Mouse (Mus musculus) forebrain, embryonic 16.5 days (tissue): ENCODE measurements at regions not wholly inside any gene's neighbourhood (a gene's known extent, or its start where the extent isn't known, plus 50 kb on each side); places are given as distances from the start of the nearest gene placed in this dataset.

Experiments
- ATAC-seq: fragments of 200-750 bp; cut with Nextera tagmentation; 2 replicates; pipeline ENCODE4 v1.8.0; 2017; ENCODE audit warnings: mild to moderate bottlenecking, moderate library complexity
- H3K27ac ChIP-seq: fragments of 300-500 bp; sonication (generic); 2 replicates; pipeline ENCODE4 v1.5.1; 2014; ENCODE audit warnings: low read length, control low read depth
- H3K27me3 ChIP-seq: fragments of 300-500 bp; sonication (generic); replicated peaks from 2 replicates; pipeline ENCODE4 v1.6.1; 2014; ENCODE audit warnings: low read length; ENCODE audit not compliant: control insufficient read depth, insufficient read depth
- H3K36me3 ChIP-seq: fragments of 300-500 bp; sonication (generic); 2 replicates; pipeline ENCODE4 v1.6.1; 2014; ENCODE audit not compliant: control insufficient read depth, insufficient read depth
- H3K4me1 ChIP-seq: fragments of 300-500 bp; sonication (generic); replicated peaks from 2 replicates; pipeline ENCODE4 v1.6.1; 2014; ENCODE audit warnings: low read length; ENCODE audit not compliant: control insufficient read depth, insufficient read depth
- H3K4me2 ChIP-seq: fragments of 300-500 bp; sonication (generic); 2 replicates; pipeline ENCODE4 v1.6.1; 2014; ENCODE audit warnings: mild to moderate bottlenecking, low read length, control low read depth
- H3K4me3 ChIP-seq: fragments of 300-500 bp; sonication (generic); replicated peaks from 2 replicates; pipeline ENCODE4 v1.5.1; 2014; ENCODE audit warnings: mild to moderate bottlenecking, low read length, control low read depth
- H3K9ac ChIP-seq: fragments of 300-500 bp; sonication (generic); replicated peaks from 2 replicates; pipeline ENCODE4 v1.6.1; 2014; ENCODE audit warnings: low read depth, low read length, control low read depth
- H3K9me3 ChIP-seq: fragments of 300-500 bp; sonication (generic); 2 replicates; pipeline ENCODE4 v1.6.1; 2016; ENCODE audit warnings: low read length; ENCODE audit not compliant: control insufficient read depth
- whole genome bisulfite sequencing: fragments of 180-500 bp; shearing (Covaris S2); extraction: QIAGEN DNeasy Blood & Tissue Kit; methylation state at CpG from one replicate; pipeline ENCODE4 v1.1.7; 2014; 5-methylcytosine and 5-hydroxymethylcytosine counted together

DNA sequence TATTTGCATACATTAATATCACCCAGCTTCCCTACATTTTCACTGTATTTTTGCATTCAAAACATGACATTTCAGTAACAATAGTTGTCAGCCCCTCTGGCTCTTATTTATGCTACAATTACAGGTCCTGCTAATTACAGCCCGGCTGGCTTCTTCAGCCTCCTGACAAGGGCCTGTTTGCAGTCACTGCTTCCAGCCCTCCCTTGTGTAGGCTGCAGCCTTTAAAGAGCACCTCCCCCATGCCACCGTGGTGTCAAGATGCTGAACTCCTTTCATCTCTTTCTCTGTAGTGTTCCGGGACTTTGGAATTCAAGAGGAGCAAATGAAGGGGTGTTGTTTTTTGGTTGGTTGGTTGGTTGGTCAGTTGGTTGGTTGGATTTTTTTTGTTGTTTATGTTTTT lies 153.6 kb downstream of the Rpl10-ps3 start:
- H3K36me3 ChIP-seq, result no peaks in the 10 kb centered on the region
- H3K9me3 ChIP-seq, result no peaks in the 10 kb centered on the region
- H3K4me1 ChIP-seq, result peaks cover 18% of the 10 kb centered on the region
- peak; percentile 92 for ATAC-seq
- no peak overlapping the region for H3K27ac ChIP-seq
- WGBS, result 4% methylated on average over 3 of the region's 3 CpGs
- H3K4me3 ChIP-seq, result no peak overlapping the region
- no peak overlapping the region for H3K9ac ChIP-seq
- no peaks in the 10 kb centered on the region for H3K27me3 ChIP-seq
- no peak overlapping the region for H3K4me2 ChIP-seq

DNA sequence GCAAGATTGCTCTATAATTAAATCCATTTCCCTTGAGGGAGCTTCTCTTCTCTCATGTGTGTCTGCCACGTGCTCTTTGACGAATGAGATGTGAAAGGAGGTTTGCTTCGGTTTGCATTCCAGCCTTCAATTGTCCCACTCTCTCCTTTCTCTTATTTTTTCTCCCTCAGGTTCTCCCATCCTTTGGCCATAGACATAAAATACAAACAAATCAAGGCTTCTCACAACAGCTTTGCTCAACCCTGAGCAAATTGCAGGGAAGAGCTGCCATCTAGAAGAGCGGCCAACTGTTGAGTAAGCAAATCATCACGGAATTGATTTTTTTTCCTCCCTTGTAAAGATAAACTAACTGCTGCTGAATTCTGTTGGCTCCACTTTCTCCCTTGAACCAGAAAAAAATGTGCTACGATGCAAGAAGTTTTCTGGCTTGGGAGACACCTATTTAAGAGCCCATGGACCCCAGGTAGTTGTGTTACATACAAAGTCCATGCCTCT lies 156.1 kb downstream of the Rpl10-ps3 start:
- H3K4me1 ChIP-seq, result peaks cover 18% of the 10 kb centered on the region
- no peak overlapping the region for H3K27ac ChIP-seq
- H3K27me3 ChIP-seq, result no peaks in the 10 kb centered on the region
- no peaks in the 10 kb centered on the region for H3K36me3 ChIP-seq
- H3K4me3 ChIP-seq, result no peak overlapping the region
- H3K9me3 ChIP-seq, result no peaks in the 10 kb centered on the region
- H3K4me2 ChIP-seq, result no peak overlapping the region
- WGBS, result 76% methylated on average over 6 of the region's 6 CpGs
- no peak for ATAC-seq
- H3K9ac ChIP-seq, result no peak overlapping the region

DNA sequence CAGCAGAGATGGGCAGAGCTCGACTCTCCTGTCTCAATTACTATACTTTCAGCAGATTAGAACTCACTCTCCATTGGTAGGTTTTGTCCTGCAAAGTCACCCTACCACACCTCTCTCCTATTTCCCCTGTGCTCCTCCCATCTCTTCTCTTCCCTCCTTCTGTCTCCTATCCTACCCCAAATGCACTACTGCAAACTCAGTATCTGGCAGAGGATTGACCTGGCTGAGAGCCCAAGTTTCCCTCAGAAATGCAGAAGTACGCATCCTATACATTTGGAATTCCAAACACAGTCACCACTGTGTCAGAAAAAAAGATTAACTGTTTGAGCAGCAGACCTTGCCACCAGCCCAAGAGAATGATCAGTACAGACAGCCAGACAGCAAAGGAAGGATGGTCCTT lies 163.4 kb downstream of the Rpl10-ps3 start:
- no peaks in the 10 kb centered on the region for H3K27me3 ChIP-seq
- H3K27ac ChIP-seq, result no peak overlapping the region
- no peak overlapping the region for H3K9ac ChIP-seq
- no peak for ATAC-seq
- no peaks in the 10 kb centered on the region for H3K4me1 ChIP-seq
- no peaks in the 10 kb centered on the region for H3K36me3 ChIP-seq
- H3K4me2 ChIP-seq, result no peak overlapping the region
- no peaks in the 10 kb centered on the region for H3K9me3 ChIP-seq
- H3K4me3 ChIP-seq, result no peak overlapping the region
- 46% methylated on average over 2 of the region's 2 CpGs for WGBS

DNA sequence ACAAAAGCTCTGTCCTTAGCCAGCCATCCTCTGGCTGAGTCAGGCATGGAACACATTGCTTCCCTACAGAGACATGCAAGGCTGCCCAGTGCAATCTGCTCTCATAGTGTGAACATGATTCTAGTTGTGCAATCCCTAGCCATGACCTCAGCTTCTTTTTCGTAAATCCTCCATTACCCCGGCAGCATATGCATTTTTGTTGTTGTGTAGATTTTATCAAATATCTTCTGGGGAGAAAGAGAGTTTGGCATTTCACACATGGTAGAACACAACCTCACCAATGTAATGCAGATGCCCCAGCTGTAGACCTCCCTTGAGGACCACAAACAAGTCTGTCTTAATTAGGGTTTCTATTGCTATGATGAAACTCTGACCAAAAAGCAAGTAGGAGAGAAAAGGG lies 168.6 kb downstream of the Rpl10-ps3 start:
- no peak overlapping the region for H3K4me3 ChIP-seq
- ATAC-seq, result no peak
- no peaks in the 10 kb centered on the region for H3K27me3 ChIP-seq
- peaks cover 3% of the 10 kb centered on the region; the same call in 1 of the 2 replicates for H3K4me1 ChIP-seq
- no peaks in the 10 kb centered on the region for H3K36me3 ChIP-seq
- 97% methylated on average over 2 of the region's 2 CpGs for WGBS
- H3K4me2 ChIP-seq, result no peak overlapping the region
- no peak overlapping the region for H3K27ac ChIP-seq
- H3K9me3 ChIP-seq, result no peaks in the 10 kb centered on the region
- no peak overlapping the region for H3K9ac ChIP-seq

DNA sequence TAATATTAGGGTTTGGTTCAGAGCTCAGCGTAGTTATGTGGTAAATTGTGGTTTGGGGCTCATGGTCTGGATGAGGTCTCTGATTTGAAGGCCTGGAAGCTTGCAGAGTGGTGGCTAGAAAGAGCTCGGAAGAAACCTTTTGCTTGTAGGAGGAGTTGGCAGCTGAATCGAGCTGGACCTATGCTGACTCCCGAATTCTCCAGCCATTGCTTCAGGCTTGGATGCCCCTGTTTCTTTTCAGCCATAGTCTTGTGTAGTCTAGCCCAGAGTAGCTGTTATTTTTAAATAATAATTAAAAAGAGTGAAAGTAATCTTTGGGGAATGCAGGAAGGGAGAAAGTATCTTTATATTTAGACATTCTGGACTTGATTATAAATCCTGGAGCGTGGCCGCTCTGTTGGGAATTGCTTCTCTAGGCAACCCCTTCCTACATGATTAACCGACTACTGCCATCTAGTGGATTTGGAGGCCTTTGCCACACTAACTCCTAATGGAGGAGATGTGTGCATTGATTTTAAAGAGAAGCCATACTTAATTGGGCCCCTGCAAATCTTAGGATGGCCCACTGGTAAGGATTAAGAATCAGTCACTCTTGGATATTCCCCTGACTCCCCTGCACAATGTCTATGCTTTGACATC lies 172.8 kb downstream of the Rpl10-ps3 start:
- 29% methylated on average over 7 of the region's 7 CpGs for WGBS
- Histone ChIP-seq H3K9me3 (no peaks in the 10 kb centered on the region), H3K9ac (no peak overlapping the region), H3K27ac (no peak overlapping the region), H3K27me3 (no peaks in the 10 kb centered on the region), H3K4me1 (peaks cover 3% of the 10 kb centered on the region; the same call in 1 of the 2 replicates), H3K4me3 (no peak overlapping the region), H3K4me2 (peak overlapping the region; percentile 24; the same call in 1 of the 2 replicates), H3K36me3 (no peaks in the 10 kb centered on the region)
- peak; percentile 84 for ATAC-seq

DNA sequence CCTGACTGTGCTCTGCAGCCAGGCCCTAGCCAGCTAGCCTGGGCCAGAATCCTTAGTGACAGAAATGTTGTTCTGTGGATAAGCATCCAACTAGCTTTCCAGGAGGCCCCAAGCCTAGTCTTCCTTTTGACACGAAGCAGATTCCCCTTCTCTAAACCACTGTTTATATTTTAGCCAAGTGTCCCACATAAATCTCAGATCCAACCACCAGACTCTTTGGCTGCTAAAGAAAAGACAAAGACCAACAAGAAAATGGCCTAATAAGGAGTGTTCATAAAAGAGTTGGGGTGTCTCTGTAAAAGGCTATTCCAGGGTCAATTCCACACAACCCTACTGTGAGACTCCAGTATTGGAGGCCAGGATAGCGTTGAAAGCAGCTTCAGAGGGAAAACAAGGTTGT lies 173.6 kb downstream of the Rpl10-ps3 start:
- H3K4me2 ChIP-seq, result no peak overlapping the region
- H3K4me3 ChIP-seq, result no peak overlapping the region
- WGBS, result 77% methylated on average over 2 of the region's 2 CpGs
- peaks cover 3% of the 10 kb centered on the region; the same call in 1 of the 2 replicates for H3K4me1 ChIP-seq
- no peaks in the 10 kb centered on the region for H3K27me3 ChIP-seq
- H3K27ac ChIP-seq, result no peak overlapping the region
- no peak for ATAC-seq
- H3K9ac ChIP-seq, result no peak overlapping the region
- no peaks in the 10 kb centered on the region for H3K9me3 ChIP-seq
- H3K36me3 ChIP-seq, result no peaks in the 10 kb centered on the region

DNA sequence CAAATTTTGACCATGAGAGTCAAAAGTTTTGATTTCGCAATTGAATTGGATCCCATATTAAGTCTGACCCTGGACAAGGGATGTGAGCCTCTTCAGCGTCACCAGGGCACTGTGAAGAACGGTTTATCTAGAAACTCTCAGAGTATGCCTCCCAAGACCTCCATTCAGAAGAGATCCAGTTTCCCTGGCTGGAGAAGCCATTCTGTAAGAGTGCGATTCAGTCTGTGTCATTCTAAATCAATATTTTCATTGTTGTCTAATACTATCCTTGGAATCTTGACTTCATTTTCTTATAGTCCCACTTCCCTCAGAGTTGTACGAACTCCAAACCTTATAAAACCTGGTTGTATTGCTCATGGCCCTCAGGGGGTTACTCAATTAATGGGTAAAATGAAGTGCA lies 174.1 kb downstream of the Rpl10-ps3 start:
- H3K27me3 ChIP-seq, result no peaks in the 10 kb centered on the region
- no peak overlapping the region for H3K9ac ChIP-seq
- no peaks in the 10 kb centered on the region for H3K9me3 ChIP-seq
- peaks cover 3% of the 10 kb centered on the region; the same call in 1 of the 2 replicates for H3K4me1 ChIP-seq
- 93% methylated on average over 5 of the region's 5 CpGs for WGBS
- H3K4me3 ChIP-seq, result no peak overlapping the region
- ATAC-seq, result no peak
- no peaks in the 10 kb centered on the region for H3K36me3 ChIP-seq
- no peak overlapping the region for H3K4me2 ChIP-seq
- no peak overlapping the region for H3K27ac ChIP-seq

DNA sequence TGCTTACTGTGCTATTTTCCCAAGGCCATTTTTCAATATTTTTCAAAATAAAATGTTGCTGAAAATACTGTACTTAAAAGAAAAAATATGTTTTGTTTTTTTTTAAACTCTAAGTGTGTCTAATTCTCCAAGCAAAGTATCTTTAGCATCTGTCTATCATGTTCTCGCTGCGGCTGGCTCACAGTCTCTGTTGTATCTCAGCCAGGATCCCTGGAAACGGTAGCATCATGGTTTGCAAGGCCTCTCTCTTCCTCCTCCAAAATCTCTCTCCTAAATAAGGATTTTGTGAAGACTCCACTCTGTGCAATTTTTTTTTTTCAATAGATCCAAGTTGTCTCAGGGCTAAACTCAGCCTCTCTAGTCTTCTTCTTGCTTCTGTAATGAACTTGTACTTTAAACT lies 190.2 kb downstream of the Rpl10-ps3 start:
- H3K9me3 ChIP-seq, result no peaks in the 10 kb centered on the region
- no peak overlapping the region for H3K9ac ChIP-seq
- no peaks in the 10 kb centered on the region for H3K27me3 ChIP-seq
- peaks cover 4% of the 10 kb centered on the region; the same call in 1 of the 2 replicates for H3K4me1 ChIP-seq
- H3K27ac ChIP-seq, result no peak overlapping the region
- no peak for ATAC-seq
- WGBS, result 76% methylated on average over 3 of the region's 3 CpGs
- H3K4me2 ChIP-seq, result no peak overlapping the region
- H3K36me3 ChIP-seq, result no peaks in the 10 kb centered on the region
- no peak overlapping the region for H3K4me3 ChIP-seq

DNA sequence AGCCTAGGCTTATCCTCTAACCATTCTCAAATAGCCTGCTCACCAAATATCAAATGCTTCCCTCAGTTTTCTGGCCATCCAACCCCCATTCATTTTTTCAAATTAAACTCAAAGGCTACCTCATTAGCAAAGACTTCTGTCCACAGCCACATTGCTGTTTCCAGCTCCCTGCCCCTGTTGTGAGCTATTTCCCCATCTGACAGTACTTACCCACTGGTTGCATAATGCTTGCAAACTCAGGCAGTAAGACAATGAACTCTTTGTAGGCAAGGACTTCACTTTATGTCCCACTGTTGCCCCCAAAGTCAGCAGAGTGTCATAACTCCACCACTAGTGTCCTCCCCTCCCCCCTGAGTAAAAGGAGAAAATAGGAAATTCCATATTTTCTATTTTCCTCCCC lies 194.7 kb downstream of the Rpl10-ps3 start:
- Histone ChIP-seq H3K4me3 (no peak overlapping the region), H3K27me3 (no peaks in the 10 kb centered on the region), H3K9me3 (no peaks in the 10 kb centered on the region), H3K27ac (no peak overlapping the region), H3K4me2 (no peak overlapping the region), H3K9ac (no peak overlapping the region), H3K36me3 (no peaks in the 10 kb centered on the region), H3K4me1 (peaks cover under 1% of the 10 kb centered on the region; the same call in 1 of the 2 replicates)
- no peak for ATAC-seq

DNA sequence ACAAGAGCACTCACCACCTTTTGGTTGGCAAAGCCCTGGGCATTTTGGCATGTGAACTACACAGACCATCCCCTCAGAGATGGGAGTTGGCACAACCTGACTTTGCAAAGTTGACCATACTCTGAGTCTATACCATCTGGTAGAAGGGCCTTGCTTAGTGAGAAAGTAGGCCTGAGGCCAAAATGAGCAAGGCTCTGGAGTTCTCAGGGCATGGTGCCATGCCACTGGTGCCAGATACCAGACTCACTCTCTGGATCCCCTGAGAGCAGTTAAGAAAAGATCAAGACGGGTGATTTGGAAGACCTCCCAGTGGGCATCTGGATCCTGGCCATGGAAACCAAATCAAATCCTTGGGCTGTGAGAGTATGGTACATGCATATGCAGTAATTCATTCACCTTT lies 202.0 kb downstream of the Rpl10-ps3 start:
- ATAC-seq, result peak; percentile 63
- Histone ChIP-seq H3K4me1 (peaks cover 10% of the 10 kb centered on the region), H3K9me3 (no peaks in the 10 kb centered on the region), H3K4me2 (no peak overlapping the region), H3K4me3 (no peak overlapping the region), H3K36me3 (no peaks in the 10 kb centered on the region), H3K9ac (no peak overlapping the region), H3K27ac (no peak overlapping the region), H3K27me3 (no peaks in the 10 kb centered on the region)
- 21% methylated on average over 1 of the region's 1 CpGs for WGBS
